Mouse (Mus musculus) adrenal gland, adult 8-10 months (tissue): ENCODE results near the gene Plekha6. TPM values are rescaled to one million over a fixed set of nuclear protein-coding genes. Genes with fewer than 3 reads are reported as not detected.

Source experiments
- DNase-seq: peaks from one replicate; pipeline ENCODE4 v3.0.0; 2022
- total RNA-seq, 4 experiments: library from RNA; stranded (reverse); gene quantifications; 2 replicates each; pipeline ENCODE4 v1.2.4; 2022

Plekha6 gene
- total RNA-seq, 4 experiments from 2014 or later = 16.1 to 56.7 (median 33.1) TPM

DNA sequence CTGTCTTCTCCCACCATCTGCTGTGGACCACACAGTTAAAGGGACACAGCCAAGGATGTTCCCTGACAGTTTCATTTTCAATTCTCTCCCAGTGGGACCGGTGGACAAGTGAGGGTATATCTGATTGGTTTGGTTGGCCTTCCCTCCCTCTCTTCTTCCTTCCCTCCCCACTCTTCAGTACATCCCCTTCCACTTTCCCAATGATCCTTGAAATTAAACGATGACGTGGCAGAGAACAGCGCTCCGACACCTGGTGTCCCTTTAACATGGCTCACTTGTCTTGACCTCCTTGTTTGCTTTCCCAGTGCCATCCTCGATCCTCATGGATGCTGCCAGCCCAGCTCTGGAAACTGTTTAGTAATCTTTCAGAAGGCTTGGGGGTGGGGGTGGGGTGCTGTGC lies 114.5 kb downstream of the Plekha6 start:
- no peak for DNase-seq

- DNase-seq = no peak
Measured at GRCm38 (mm10) chr1:133278946-133279631, 115.1 kb downstream of the Plekha6 start.

GRCm38 (mm10) chr1:133279632-133280093 lies 115.7 kb downstream of the Plekha6 start:
- DNase-seq = no peak

GRCm38 (mm10) chr1:133280537-133280936 lies 116.5 kb downstream of the Plekha6 start:
- DNase-seq = no peak

DNA sequence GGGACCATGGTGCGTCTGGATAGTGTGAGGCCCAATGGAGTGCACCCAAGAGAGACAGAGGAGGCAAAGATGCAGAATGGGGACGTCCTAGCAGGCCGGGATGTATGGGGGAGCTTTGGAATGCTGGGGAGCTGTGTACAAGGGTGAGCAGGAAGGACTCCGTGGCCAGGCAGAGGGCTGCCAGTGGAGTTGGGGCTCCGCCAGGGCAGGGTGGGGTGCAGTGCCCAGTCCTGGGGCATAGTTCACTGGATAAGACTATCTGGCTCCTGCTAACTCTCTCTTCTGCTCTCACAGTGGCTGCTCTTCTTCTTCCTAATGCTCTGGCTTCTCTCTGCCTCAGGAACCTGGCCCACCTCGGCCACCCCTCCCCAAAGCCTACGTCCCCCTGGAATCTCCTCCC lies 121.9 kb downstream of the Plekha6 start:
- no peak for DNase-seq

GRCm38 (mm10) chr1:133287051-133287450 lies 123.0 kb downstream of the Plekha6 start:
- no peak for DNase-seq

- DNase-seq = no peak
Measured at GRCm38 (mm10) chr1:133287880-133288279, 123.9 kb downstream of the Plekha6 start.

DNA sequence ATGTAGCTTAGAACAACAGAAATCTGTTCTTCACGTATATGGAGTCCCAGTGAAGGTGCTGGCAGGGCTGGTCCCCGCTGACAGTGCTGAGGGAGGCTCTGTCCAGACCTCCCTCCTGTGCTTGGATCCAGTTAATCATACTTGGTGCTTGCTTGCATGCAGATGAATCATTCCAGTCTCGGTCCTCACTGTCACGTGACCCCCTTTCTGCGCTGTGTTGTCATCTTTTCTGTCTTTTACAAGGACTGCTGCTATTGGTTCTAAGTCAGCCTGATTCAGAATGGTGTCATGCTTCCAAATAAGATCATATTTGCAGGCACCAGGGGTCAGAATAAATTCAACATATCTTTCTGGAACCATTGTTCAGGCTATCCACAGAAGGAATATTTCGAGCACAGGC lies 127.9 kb downstream of the Plekha6 start:
- DNase-seq = no peak

DNA sequence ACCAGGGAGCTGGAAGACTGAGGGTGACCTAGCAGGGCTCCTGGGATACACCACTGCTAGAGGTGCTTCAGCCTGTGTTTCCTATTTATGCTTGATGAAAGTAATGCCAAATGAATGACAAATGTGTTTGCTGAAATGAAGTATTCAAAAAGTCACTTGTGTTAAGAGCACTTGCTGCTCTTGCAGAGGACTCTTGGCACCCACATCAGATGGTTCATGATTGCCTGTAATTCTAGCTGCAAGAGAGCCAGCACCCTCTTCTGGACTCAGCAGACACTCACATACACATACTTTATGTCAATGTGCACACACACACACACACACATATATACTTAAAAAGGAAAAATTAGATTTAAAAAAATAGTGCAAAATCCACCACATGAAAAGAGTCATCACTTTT lies 128.6 kb downstream of the Plekha6 start:
- DNase-seq = no peak

- DNase-seq = no peak
Measured at GRCm38 (mm10) chr1:133296376-133296775, 132.4 kb downstream of the Plekha6 start.

- DNase-seq = no peak
Measured at GRCm38 (mm10) chr1:133298816-133299215, 134.8 kb downstream of the Plekha6 start.

- peak; percentile 81 for DNase-seq
Measured at GRCm38 (mm10) chr1:133302540-133302939, 138.5 kb downstream of the Plekha6 start.

DNA sequence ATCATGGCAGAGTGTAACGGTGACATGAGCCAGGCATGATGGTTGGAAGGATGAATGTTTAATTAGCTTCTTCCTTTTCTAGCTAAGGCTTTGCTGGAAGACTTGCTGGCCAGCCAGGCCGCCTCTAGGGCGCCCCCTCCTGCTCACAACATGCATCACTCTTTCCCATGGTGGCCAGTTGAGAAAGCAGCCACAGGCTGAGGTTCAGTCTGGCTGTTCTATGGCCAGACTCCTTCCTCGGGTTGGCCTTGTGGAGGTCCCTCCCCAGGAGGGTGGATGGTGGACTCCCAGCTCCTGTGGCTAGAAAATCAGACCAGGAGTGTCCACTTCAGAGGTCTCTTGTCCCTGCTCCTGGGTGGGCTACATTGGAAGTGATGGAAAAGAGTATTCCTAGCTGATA lies 142.8 kb downstream of the Plekha6 start:
- DNase-seq = peak; percentile 64

GRCm38 (mm10) chr1:133307318-133307717 lies 143.3 kb downstream of the Plekha6 start:
- DNase-seq = no peak

GRCm38 (mm10) chr1:133309652-133310267 lies 145.8 kb downstream of the Plekha6 start, which contains the start of gene Golt1a:
Golt1a (plus strand) TSS chr1:133309800.
- DNase-seq = no peak

GRCm38 (mm10) chr1:133311240-133311639 lies 147.2 kb downstream of the Plekha6 start:
- no peak for DNase-seq

GRCm38 (mm10) chr1:133311946-133312345 lies 147.9 kb downstream of the Plekha6 start:
- no peak for DNase-seq

DNA sequence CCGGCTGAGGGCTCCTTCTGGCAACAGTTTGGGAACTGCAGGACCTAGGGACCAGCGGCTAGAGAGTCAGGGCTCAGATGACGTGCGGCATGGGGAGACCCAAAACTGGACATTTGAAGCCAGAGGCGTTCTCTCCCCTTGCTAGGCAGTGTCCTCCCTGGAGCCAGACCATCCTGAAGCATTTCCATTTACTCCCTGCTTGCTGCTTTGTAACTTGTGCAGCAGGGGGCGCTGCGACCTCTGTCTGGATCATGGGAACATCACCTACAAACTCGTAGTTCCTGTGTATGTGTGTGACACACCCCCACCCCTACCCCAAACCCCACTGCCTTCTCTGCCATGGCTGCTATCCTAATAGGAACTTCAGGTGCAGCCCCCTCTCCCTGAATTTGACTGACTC lies 150.4 kb downstream of the Plekha6 start:
- peak; percentile 45 for DNase-seq

DNA sequence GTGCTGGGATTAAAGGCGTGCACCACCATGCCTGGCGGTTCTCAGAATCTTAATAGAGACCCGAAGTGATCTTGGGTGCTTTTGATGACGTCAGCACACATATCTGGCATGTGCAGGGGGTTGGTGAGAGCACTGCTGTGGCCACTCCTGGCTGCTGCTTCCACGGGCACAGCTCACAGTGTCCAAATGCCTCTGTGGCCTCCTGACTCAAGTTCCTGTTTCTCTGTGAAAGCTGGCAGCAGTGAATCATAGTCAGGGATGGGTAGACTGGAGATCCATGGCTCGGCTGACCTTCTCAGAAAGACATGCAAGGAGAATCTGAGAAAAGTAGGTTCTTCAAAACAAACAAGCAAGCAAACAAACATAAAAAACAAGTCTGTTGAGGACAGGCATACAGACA lies 151.8 kb downstream of the Plekha6 start:
- peak; percentile 29 for DNase-seq

- DNase-seq = no peak
Measured at GRCm38 (mm10) chr1:133316577-133316976, 152.6 kb downstream of the Plekha6 start.

GRCm38 (mm10) chr1:133317149-133317548 lies 153.1 kb downstream of the Plekha6 start:
- no peak for DNase-seq

GRCm38 (mm10) chr1:133321267-133321925 lies 157.4 kb downstream of the Plekha6 start, which contains the start of gene Kiss1:
Kiss1 (plus strand) TSS chr1:133321875.
- no peak for DNase-seq

DNA sequence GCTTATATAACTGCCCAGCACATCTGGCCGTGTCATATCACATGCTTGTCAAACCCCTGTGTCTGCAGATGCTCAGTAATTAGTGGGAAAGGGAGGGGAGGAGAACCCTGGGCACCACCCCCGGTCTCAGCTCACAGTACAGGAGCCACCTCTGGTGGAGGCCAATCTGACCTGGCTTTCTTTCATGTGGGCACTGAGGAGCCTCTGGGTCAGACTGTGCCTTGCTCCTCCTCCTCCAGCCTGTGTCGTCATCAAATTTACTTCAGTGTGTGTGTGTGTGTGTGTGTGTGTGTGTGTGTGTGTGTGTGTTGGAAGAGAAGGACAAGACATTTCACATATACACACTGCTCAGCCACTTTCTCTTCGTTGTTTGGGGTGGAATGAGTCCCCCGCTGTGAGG lies 159.3 kb downstream of the Plekha6 start:
- DNase-seq = no peak

- DNase-seq = no peak
Measured at GRCm38 (mm10) chr1:133325951-133326350, 161.9 kb downstream of the Plekha6 start.
